Mouse (Mus musculus): Measurements from ENCODE around the gene Olfr1107. TPM values are rescaled to one million over a fixed set of nuclear protein-coding genes. Genes with fewer than 3 reads are reported as not detected.

The Olfr1107 gene
- polyA plus RNA-seq (2015; fragmentation: Nextera tagmentation; extraction: Ambion mirVana): not detected in 2 replicates

- H3K4me1 ChIP-seq: no peaks in the 10 kb centered on the region
- ATAC-seq (ENCODE audit: insufficient number of reproducible peaks, low FRiP score, low TSS enrichment, low read depth): no peak
- 83% methylated on average over 1 of the region's 1 CpGs for WGBS
- no peak within 1 kb of the TSS for H3K9ac ChIP-seq
- no peaks in the 10 kb centered on the region for H3K36me3 ChIP-seq
- H3K4me3 ChIP-seq: no peak within 1 kb of the TSS
- no peaks in the 10 kb centered on the region for H3K27me3 ChIP-seq
- no peak within 1 kb of the TSS for H3K4me2 ChIP-seq
- H3K9me3 ChIP-seq: no peaks in the 10 kb centered on the region
- H3K27ac ChIP-seq: no peak within 1 kb of the TSS
These were observed at the start of gene Olfr1107 for GRCm38 (mm10) chr2:87075717-87076116. Gene Olfr1107 (minus strand): TSS chr2:87075817.

GRCm38 (mm10) chr2:87114467-87114866, 38.9 kb upstream of the Olfr1107 start, which contains the start of gene Olfr259:
Gene Olfr259 (minus strand): TSS chr2:87114567.
- no peak within 1 kb of the TSS for H3K9ac ChIP-seq
- H3K9me3 ChIP-seq: no peaks in the 10 kb centered on the region
- no peak for ATAC-seq (ENCODE audit: insufficient number of reproducible peaks, low FRiP score, low TSS enrichment, low read depth)

DNA sequence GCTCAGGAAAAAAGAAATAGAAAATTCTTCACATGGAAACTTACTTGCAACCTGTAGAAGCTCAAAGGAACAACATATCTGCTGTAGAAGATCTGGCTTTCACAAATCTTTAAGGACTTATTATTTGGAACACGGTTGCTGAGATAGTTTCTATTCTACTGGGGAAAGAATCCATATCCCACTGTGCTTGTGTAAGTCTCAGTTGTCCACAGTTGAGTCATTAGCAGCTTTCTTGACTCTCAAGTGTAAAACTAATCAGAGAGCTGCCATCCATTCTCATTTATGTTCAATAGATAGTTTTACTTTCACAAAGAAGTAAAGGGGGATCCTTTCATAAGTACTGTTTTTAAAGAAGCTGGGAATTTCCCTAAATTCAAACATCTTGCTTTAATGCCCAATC, 20.3 kb upstream of the Olfr1107 start, which contains the start of gene Olfr1109:
Gene Olfr1109, minus strand, starts transcription at position 101 of the 400 bp plus-strand sequence.
- Histone ChIP-seq H3K4me2 (no peak within 1 kb of the TSS), H3K27ac (no peak within 1 kb of the TSS), H3K4me1 (no peaks in the 10 kb centered on the region), H3K4me3 (no peak within 1 kb of the TSS), H3K9me3 (no peaks in the 10 kb centered on the region), H3K36me3 (no peaks in the 10 kb centered on the region), H3K9ac (no peak within 1 kb of the TSS), H3K27me3 (no peaks in the 10 kb centered on the region)
- 79% methylated on average over 1 of the region's 1 CpGs for WGBS
- ATAC-seq (ENCODE audit: insufficient number of reproducible peaks, low FRiP score, low TSS enrichment, low read depth): no peak

More at GRCm38 (mm10) chr2:87114467-87114866, 38.9 kb upstream of the Olfr1107 start, which contains the start of gene Olfr259:
- Histone ChIP-seq H3K27ac (no peak within 1 kb of the TSS), H3K4me2 (no peak within 1 kb of the TSS), H3K36me3 (no peaks in the 10 kb centered on the region), H3K27me3 (no peaks in the 10 kb centered on the region), H3K4me1 (no peaks in the 10 kb centered on the region), H3K4me3 (no peak within 1 kb of the TSS)

- Histone ChIP-seq H3K27ac (no peak within 1 kb of the TSS), H3K4me3 (no peak within 1 kb of the TSS), H3K27me3 (no peaks in the 10 kb centered on the region), H3K36me3 (no peaks in the 10 kb centered on the region), H3K4me1 (no peaks in the 10 kb centered on the region), H3K9me3 (no peaks in the 10 kb centered on the region), H3K9ac (no peak within 1 kb of the TSS), H3K4me2 (no peak within 1 kb of the TSS)
- WGBS: 73% methylated on average over 1 of the region's 1 CpGs
- ATAC-seq (ENCODE audit: insufficient number of reproducible peaks, low FRiP score, low TSS enrichment, low read depth): no peak
These were observed 23.4 kb downstream of the Olfr1107 start, which contains the start of gene Olfr1106 for GRCm38 (mm10) chr2:87052173-87052572. Gene Olfr1106 (minus strand): TSS chr2:87052273.

DNA sequence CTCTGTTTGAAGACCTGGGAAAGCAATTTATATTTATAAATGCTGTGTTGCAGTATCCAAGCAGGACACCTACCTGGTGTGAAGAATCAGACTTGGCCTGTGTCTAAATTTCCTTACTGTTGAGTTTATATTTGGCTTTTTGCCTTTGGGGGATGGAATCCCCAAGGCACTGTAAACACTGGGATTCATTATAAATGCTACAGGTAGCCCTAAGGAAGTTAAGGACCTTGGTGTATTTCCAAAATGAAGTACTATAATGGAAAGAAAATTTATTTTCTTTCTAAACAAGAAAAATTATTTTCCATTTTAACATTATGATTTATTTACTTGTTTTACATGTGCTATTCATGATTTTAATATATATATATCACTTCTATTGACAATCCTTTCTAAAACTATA, 39.2 kb downstream of the Olfr1107 start, which contains the start of gene Olfr1105:
Gene Olfr1105, minus strand, starts transcription at position 101 of the 400 bp plus-strand sequence.
- no peak for ATAC-seq (ENCODE audit: insufficient number of reproducible peaks, low FRiP score, low TSS enrichment, low read depth)
- no peak within 1 kb of the TSS for H3K4me3 ChIP-seq
- no peaks in the 10 kb centered on the region for H3K36me3 ChIP-seq
- H3K27ac ChIP-seq: no peak within 1 kb of the TSS
- H3K9me3 ChIP-seq: no peaks in the 10 kb centered on the region
- H3K4me2 ChIP-seq: no peak within 1 kb of the TSS
- no peaks in the 10 kb centered on the region for H3K27me3 ChIP-seq
- H3K9ac ChIP-seq: no peak within 1 kb of the TSS
- H3K4me1 ChIP-seq: no peaks in the 10 kb centered on the region

- ATAC-seq (ENCODE audit: insufficient number of reproducible peaks, low FRiP score, low TSS enrichment, low read depth): no peak
- Histone ChIP-seq H3K27ac (no peak within 1 kb of the TSS), H3K9ac (no peak within 1 kb of the TSS), H3K4me2 (no peak within 1 kb of the TSS), H3K36me3 (no peaks in the 10 kb centered on the region), H3K4me3 (no peak within 1 kb of the TSS), H3K9me3 (no peaks in the 10 kb centered on the region), H3K4me1 (no peaks in the 10 kb centered on the region), H3K27me3 (no peaks in the 10 kb centered on the region)
- 73% methylated on average over 1 of the region's 1 CpGs for whole genome bisulfite sequencing
These were observed 48.6 kb downstream of the Olfr1107 start, which contains the start of gene Olfr1104 for GRCm38 (mm10) chr2:87026980-87027379. Gene Olfr1104 (minus strand): TSS chr2:87027080.

Other genes starting within 250 kb of the Olfr1107 start
- gene Olfr1095, start 224.1 kb downstream of the Olfr1107 start, polyA plus RNA-seq (2015; fragmentation: Nextera tagmentation; extraction: Ambion mirVana): not detected in 2 replicates
- not detected in 2 replicates for gene Gm13723, start 201.0 kb downstream of the Olfr1107 start, polyA plus RNA-seq (2015; fragmentation: Nextera tagmentation; extraction: Ambion mirVana)
- gene Olfr1097, start 183.6 kb downstream of the Olfr1107 start, polyA plus RNA-seq (2015; fragmentation: Nextera tagmentation; extraction: Ambion mirVana): not detected in 2 replicates
- not detected in 2 replicates for gene Olfr1098, start 151.3 kb downstream of the Olfr1107 start, polyA plus RNA-seq (2015; fragmentation: Nextera tagmentation; extraction: Ambion mirVana)
- gene Olfr1099, start 115.1 kb downstream of the Olfr1107 start, polyA plus RNA-seq (2015; fragmentation: Nextera tagmentation; extraction: Ambion mirVana): not detected in 2 replicates
- gene Olfr1100, start 95.9 kb downstream of the Olfr1107 start, polyA plus RNA-seq (2015; fragmentation: Nextera tagmentation; extraction: Ambion mirVana): not detected in 2 replicates
- gene Olfr1101, start 84.6 kb downstream of the Olfr1107 start, polyA plus RNA-seq (2015; fragmentation: Nextera tagmentation; extraction: Ambion mirVana): not detected in 2 replicates
- gene Olfr1102, start 77.4 kb downstream of the Olfr1107 start, polyA plus RNA-seq (2015; fragmentation: Nextera tagmentation; extraction: Ambion mirVana): not detected in 2 replicates
- not detected in 2 replicates for gene Olfr1104, start 48.7 kb downstream of the Olfr1107 start, polyA plus RNA-seq (2015; fragmentation: Nextera tagmentation; extraction: Ambion mirVana)
- not detected in 2 replicates for gene Olfr1105, start 39.3 kb downstream of the Olfr1107 start, polyA plus RNA-seq (2015; fragmentation: Nextera tagmentation; extraction: Ambion mirVana)
- not detected in 2 replicates for gene Olfr1106, start 23.5 kb downstream of the Olfr1107 start, polyA plus RNA-seq (2015; fragmentation: Nextera tagmentation; extraction: Ambion mirVana)
- not detected in 2 replicates for gene Olfr1109, start 20.2 kb upstream of the Olfr1107 start, polyA plus RNA-seq (2015; fragmentation: Nextera tagmentation; extraction: Ambion mirVana)
- gene Olfr259, start 38.8 kb upstream of the Olfr1107 start, polyA plus RNA-seq (2015; fragmentation: Nextera tagmentation; extraction: Ambion mirVana): not detected in 2 replicates
- not detected in 2 replicates for gene Olfr1110, start 64.5 kb upstream of the Olfr1107 start, polyA plus RNA-seq (2015; fragmentation: Nextera tagmentation; extraction: Ambion mirVana)
- gene Olfr1111, start 76.8 kb upstream of the Olfr1107 start, polyA plus RNA-seq (2015; fragmentation: Nextera tagmentation; extraction: Ambion mirVana): not detected in 2 replicates
- not detected in 2 replicates for gene Olfr1112, start 112.0 kb upstream of the Olfr1107 start, polyA plus RNA-seq (2015; fragmentation: Nextera tagmentation; extraction: Ambion mirVana)
- gene Olfr1113, start 133.2 kb upstream of the Olfr1107 start, polyA plus RNA-seq (2015; fragmentation: Nextera tagmentation; extraction: Ambion mirVana): not detected in 2 replicates
- gene Olfr1115, start 172.2 kb upstream of the Olfr1107 start, polyA plus RNA-seq (2015; fragmentation: Nextera tagmentation; extraction: Ambion mirVana): not detected in 2 replicates
- not detected in 2 replicates for gene Olfr1116, start 191.7 kb upstream of the Olfr1107 start, polyA plus RNA-seq (2015; fragmentation: Nextera tagmentation; extraction: Ambion mirVana)
- not detected in 2 replicates for gene Olfr1118, start 231.8 kb upstream of the Olfr1107 start, polyA plus RNA-seq (2015; fragmentation: Nextera tagmentation; extraction: Ambion mirVana)

Measured in limb, embryonic 15.5 days (tissue).